Mouse (Mus musculus) neural tube, embryonic 13.5 days (tissue): ENCODE measurements around the gene Akr1c20. TPM values are rescaled to one million over a fixed set of nuclear protein-coding genes. Genes with fewer than 3 reads are reported as not detected.

Experiments
- ATAC-seq: fragments of 200-750 bp; cut with Nextera tagmentation; 2 replicates; pipeline ENCODE4 v1.8.0; 2017; ENCODE audit warnings: low read depth, mild to moderate bottlenecking, moderate TSS enrichment, moderate library complexity
- H3K27ac ChIP-seq: fragments of 300-500 bp; sonication (generic); replicated peaks from 2 replicates; pipeline ENCODE4 v1.5.1; 2015; ENCODE audit warnings: moderate library complexity, mild to moderate bottlenecking, inconsistent platforms
- H3K27me3 ChIP-seq: fragments of 300-500 bp; sonication (generic); 2 replicates; pipeline ENCODE4 v1.6.1; 2015; ENCODE audit warnings: mild to moderate bottlenecking, inconsistent platforms
- H3K36me3 ChIP-seq: fragments of 300-500 bp; sonication (generic); 2 replicates; pipeline ENCODE4 v1.6.1; 2015; ENCODE audit warnings: mild to moderate bottlenecking, inconsistent platforms
- H3K4me1 ChIP-seq: fragments of 300-500 bp; sonication (generic); replicated peaks from 2 replicates; pipeline ENCODE4 v1.6.1; 2015; ENCODE audit warnings: inconsistent platforms
- H3K4me2 ChIP-seq: fragments of 300-500 bp; sonication (generic); 2 replicates; pipeline ENCODE4 v1.6.1; 2015; ENCODE audit warnings: inconsistent platforms, mild to moderate bottlenecking, moderate library complexity
- H3K4me3 ChIP-seq: fragments of 300-500 bp; sonication (generic); 2 replicates; pipeline ENCODE4 v1.5.1; 2015; ENCODE audit warnings: mild to moderate bottlenecking, inconsistent platforms
- H3K9ac ChIP-seq: fragments of 300-500 bp; sonication (generic); 2 replicates; pipeline ENCODE4 v1.6.1; 2015; ENCODE audit warnings: moderate library complexity, mild to moderate bottlenecking, inconsistent platforms
- H3K9me3 ChIP-seq: fragments of 300-500 bp; sonication (generic); 2 replicates; pipeline ENCODE4 v1.6.1; 2016; ENCODE audit warnings: inconsistent platforms
- WGBS: fragments of 180-500 bp; shearing (Covaris S2); methylation state at CpG from one replicate; pipeline ENCODE4 v1.1.7; 2015; 5-methylcytosine and 5-hydroxymethylcytosine counted together
- polyA plus RNA-seq: library from polyadenylated mRNA; unstranded; fragments of >200 nt; fragmentation: Nextera tagmentation; extraction: Ambion mirVana; gene quantifications from 2 replicates; pipeline ENCODE4 v1.2.1, GENCODE M21; 2015

Akr1c20 gene
- not detected in 2 replicates for polyA plus RNA-seq

DNA sequence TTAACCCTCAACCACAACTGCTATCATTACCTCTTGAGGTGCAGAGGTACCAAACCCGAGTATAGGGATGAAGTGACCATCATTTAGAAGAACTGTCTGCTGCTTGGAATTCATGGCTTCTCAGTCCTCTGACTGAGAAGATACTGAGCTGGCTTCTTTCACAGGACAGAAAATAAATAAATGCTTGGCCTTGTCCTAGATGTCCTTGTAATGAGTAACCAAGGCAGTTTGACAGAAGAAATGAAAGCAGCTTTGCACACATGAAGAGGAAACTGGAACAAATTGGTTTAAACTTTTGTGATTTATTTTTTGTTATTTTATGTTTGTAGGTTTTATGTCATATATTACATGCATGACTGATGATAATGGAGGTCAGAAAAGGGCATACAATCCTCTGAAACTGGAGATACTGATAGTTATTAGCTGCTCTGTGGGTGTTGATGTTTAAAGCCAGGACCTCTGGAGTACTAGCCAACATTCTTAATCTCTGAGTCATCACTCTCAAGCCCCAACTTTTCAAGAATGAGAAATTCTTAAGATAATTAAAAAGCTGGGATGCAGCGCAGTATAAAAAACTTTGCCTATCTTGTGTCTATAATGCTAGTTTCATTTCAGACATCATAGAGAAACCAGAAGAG lies at the start of gene Akr1c20:
Gene Akr1c20, minus strand, starts transcription at position 145 of the 638 bp plus-strand sequence.
- H3K27me3 ChIP-seq, result no peaks in the 10 kb centered on the region
- no peak within 1 kb of the TSS for H3K4me2 ChIP-seq
- no peak within 1 kb of the TSS for H3K4me3 ChIP-seq
- no peaks in the 10 kb centered on the region for H3K9me3 ChIP-seq
- WGBS, result 94% methylated on average over 2 of the region's 2 CpGs
- H3K9ac ChIP-seq, result no peak within 1 kb of the TSS
- no peak within 1 kb of the TSS for H3K27ac ChIP-seq
- H3K36me3 ChIP-seq, result no peaks in the 10 kb centered on the region
- ATAC-seq, result no peak
- H3K4me1 ChIP-seq, result no peaks in the 10 kb centered on the region

DNA sequence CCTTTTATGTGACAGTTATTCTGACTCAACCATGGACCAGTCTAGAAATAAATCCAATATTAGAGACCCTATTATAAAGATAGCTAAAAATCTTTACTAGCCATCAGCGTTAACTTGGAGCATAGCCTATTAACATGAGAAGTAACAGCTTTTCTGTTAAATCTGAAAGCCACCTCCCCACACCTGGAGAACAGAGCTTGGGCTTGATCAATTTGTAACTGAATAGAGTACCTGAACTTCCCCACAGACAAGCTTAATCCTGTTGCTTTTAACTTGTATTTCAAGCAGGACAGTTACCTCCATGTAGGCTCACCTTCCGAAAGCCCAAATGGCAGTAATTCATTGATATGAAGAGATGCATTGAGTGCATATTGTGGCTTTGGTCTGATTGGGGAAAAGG lies 42.9 kb upstream of the Akr1c20 start:
- H3K36me3 ChIP-seq, result no peaks in the 10 kb centered on the region
- no peak for ATAC-seq
- no peak overlapping the region for H3K27ac ChIP-seq
- no peaks in the 10 kb centered on the region for H3K27me3 ChIP-seq
- no peak overlapping the region for H3K4me2 ChIP-seq
- H3K9ac ChIP-seq, result no peak overlapping the region
- H3K4me1 ChIP-seq, result no peaks in the 10 kb centered on the region
- no peak overlapping the region for H3K4me3 ChIP-seq
- no peaks in the 10 kb centered on the region for H3K9me3 ChIP-seq
- 85% methylated on average over 2 of the region's 2 CpGs for WGBS

DNA sequence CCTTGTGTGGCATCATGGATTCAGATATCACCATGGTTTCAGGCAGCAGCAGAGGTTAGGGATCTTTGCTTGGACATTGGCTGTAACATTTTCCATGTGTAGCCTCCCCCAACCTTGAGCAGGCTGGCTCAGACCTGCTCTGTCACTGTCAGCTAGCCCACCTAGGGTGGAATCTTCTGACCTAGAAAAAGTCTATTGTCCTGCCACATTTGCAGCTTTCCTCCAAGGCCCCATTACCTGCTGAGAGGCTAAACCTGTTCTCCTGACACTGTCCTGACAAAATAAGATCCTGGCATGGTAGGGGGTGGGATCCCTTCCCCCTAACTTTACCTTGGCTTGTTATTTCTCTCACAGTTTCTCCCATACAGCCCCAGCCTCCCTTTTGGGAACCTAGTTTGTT lies 37.4 kb upstream of the Akr1c20 start:
- no peak overlapping the region for H3K27ac ChIP-seq
- no peak overlapping the region for H3K9ac ChIP-seq
- H3K4me3 ChIP-seq, result no peak overlapping the region
- no peak for ATAC-seq
- H3K4me1 ChIP-seq, result no peaks in the 10 kb centered on the region
- H3K9me3 ChIP-seq, result no peaks in the 10 kb centered on the region
- H3K4me2 ChIP-seq, result no peak overlapping the region
- no peaks in the 10 kb centered on the region for H3K27me3 ChIP-seq
- H3K36me3 ChIP-seq, result no peaks in the 10 kb centered on the region

DNA sequence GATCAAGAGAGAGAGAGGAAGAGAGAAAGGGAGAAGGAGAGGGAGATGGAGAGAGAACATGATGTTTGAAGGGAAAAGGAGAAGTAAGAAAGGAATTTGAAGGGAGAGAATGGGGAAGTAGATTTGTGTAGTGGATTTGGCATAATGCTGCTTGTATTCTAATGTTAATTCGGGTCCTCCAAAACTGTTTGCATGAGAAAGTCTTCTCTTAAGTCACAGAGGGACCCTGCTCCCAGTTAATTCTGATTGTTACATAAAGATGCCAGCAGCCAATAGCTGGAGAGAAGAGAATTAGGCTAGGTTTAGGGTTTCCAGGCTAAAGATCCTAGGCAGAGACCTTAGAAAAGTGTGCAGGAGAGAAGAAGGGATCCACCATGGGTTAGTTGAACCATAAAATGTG lies 36.0 kb upstream of the Akr1c20 start:
- Histone ChIP-seq H3K27me3 (no peaks in the 10 kb centered on the region), H3K27ac (no peak overlapping the region), H3K9me3 (no peaks in the 10 kb centered on the region), H3K9ac (no peak overlapping the region), H3K4me3 (no peak overlapping the region), H3K4me2 (no peak overlapping the region), H3K36me3 (no peaks in the 10 kb centered on the region), H3K4me1 (no peaks in the 10 kb centered on the region)
- 65% methylated on average over 1 of the region's 1 CpGs for WGBS
- ATAC-seq, result no peak

DNA sequence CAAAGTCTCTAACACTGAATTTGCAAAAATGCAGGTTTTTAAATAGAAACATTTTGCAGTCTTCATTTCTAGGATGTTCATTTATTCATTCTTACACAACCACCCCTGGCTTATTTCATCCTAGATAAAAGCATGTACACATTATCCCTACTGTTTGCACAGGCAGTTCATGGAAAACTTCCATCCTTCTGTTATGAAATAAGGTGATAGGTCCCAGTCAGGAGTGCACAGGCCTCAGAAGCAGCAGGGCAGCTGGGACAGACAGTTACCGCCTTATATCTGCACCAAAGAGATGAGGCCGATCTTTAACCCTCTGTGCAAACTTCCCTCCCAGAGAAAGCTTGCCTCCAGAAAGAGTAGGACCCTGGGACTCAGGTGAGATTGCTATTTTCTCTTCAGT lies 8.3 kb downstream of the Akr1c20 start:
- no peak overlapping the region for H3K4me2 ChIP-seq
- H3K9ac ChIP-seq, result no peak overlapping the region
- WGBS, result 95% methylated on average over 2 of the region's 2 CpGs
- no peaks in the 10 kb centered on the region for H3K36me3 ChIP-seq
- no peaks in the 10 kb centered on the region for H3K27me3 ChIP-seq
- no peak overlapping the region for H3K27ac ChIP-seq
- ATAC-seq, result no peak
- no peak overlapping the region for H3K4me3 ChIP-seq
- no peaks in the 10 kb centered on the region for H3K9me3 ChIP-seq
- H3K4me1 ChIP-seq, result no peaks in the 10 kb centered on the region

DNA sequence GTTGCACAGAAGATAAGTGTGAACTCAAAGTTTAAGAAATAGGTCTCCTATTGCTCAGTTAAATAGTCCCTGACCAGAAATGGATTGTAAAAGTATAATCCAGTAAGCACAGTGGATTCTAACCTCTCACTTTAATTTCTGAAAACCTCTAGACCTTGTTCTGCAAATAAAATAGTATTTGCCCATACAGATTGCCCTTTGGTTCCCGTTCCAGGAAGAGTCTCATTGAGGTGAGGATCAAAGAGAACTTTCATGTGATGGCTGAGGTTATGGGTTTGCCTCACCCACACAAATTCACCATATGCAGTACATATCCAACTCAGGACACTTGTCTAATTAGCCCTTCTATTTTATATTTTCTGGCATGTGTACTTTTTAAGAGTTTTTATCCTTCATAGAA lies 55.2 kb downstream of the Akr1c20 start:
- H3K9ac ChIP-seq, result no peak overlapping the region
- ATAC-seq, result no peak
- H3K4me3 ChIP-seq, result no peak overlapping the region
- no peaks in the 10 kb centered on the region for H3K4me1 ChIP-seq
- WGBS, result 87% methylated on average over 1 of the region's 1 CpGs
- H3K9me3 ChIP-seq, result no peaks in the 10 kb centered on the region
- no peak overlapping the region for H3K4me2 ChIP-seq
- no peak overlapping the region for H3K27ac ChIP-seq
- no peaks in the 10 kb centered on the region for H3K36me3 ChIP-seq
- H3K27me3 ChIP-seq, result no peaks in the 10 kb centered on the region

DNA sequence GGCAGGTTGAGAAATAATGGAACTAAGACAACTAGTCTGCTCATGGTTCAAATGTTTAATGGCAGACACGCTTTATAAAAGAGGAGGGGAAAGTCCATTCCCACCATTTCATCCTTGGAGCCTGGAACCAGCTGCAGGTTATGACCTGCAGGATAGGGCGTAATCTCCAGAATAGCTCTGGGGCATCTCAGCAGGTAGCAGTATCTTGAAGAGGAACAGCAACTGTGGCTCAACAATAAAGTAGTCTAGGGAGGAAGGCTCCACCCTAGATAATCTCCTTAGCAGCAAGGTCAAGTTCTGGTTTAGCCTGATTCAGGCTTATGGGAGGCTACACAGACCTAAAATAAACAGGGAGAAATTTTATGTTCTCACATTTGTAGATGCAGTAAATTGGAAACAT lies 57.5 kb downstream of the Akr1c20 start:
- 94% methylated on average over 2 of the region's 2 CpGs for WGBS
- ATAC-seq, result no peak
- Histone ChIP-seq H3K4me2 (no peak overlapping the region), H3K36me3 (no peaks in the 10 kb centered on the region), H3K4me3 (no peak overlapping the region), H3K4me1 (no peaks in the 10 kb centered on the region), H3K27ac (no peak overlapping the region), H3K27me3 (no peaks in the 10 kb centered on the region), H3K9me3 (no peaks in the 10 kb centered on the region), H3K9ac (no peak overlapping the region)

Other genes with a start within 250 kb of the Akr1c20 start
- gene Akr1c12, start 243.9 kb downstream of the Akr1c20 start, polyA plus RNA-seq, result 0.24 TPM in 1 of 2 replicates, not detected in the other
- not detected in 2 replicates for gene Akr1c6, start 89.0 kb downstream of the Akr1c20 start, polyA plus RNA-seq
- not detected in 2 replicates for gene Akr1c21, start 50.7 kb upstream of the Akr1c20 start, polyA plus RNA-seq
- gene Akr1e1, start 85.8 kb upstream of the Akr1c20 start, polyA plus RNA-seq, result 32.1 and 47.8 TPM in 2 replicates